ENCODE assay signal across 15 mouse cellular contexts in genomic region chr8:91171605-91172004, GRCm38 (mm10). TPM values are rescaled to one million over a fixed set of nuclear protein-coding genes. Genes with fewer than 3 reads are reported as not detected.
DNase-seq lines count a peak whose midpoint lies in the region; ATAC-seq and TF ChIP-seq lines count a peak whose summit lies in the region.
"Had no signal": no experiment of that assay in that cellular context is flagged by ENCODE, and none has a peak within 500 bp of the region (broad histone marks: within the 10 kb centered on the region; RNA-seq: fewer than 3 reads in every experiment).

No protein-coding gene starts in this region.

- no peak overlapping the region for H3K4me3 ChIP-seq in kidney, postnatal 0 days (replicated peaks; ENCODE audit: low read depth, low read length)
- H3K4me3 ChIP-seq in kidney, embryonic 14.5 days (ENCODE audit: low read length), result no peak overlapping the region
- H3K4me3 ChIP-seq in lung, postnatal 0 days (ENCODE audit: low read depth, low read length), result no peak overlapping the region
- no peak overlapping the region for H3K4me3 ChIP-seq in intestine, embryonic 15.5 days (replicated peaks)
- H3K4me3 ChIP-seq: embryonic facial prominence, embryonic 13.5 days; heart, embryonic 15.5 days; liver, embryonic 13.5 days had no signal

- no peak overlapping the region for H3K4me2 ChIP-seq in kidney, postnatal 0 days (ENCODE audit: low read length)
- no peak overlapping the region for H3K4me2 ChIP-seq in kidney, embryonic 14.5 days (replicated peaks; ENCODE audit: low read depth, low read length)
- H3K4me2 ChIP-seq in lung, postnatal 0 days (replicated peaks; ENCODE audit: low read depth, low read length), result no peak overlapping the region
- H3K4me2 ChIP-seq in intestine, embryonic 15.5 days (replicated peaks), result no peak overlapping the region
- H3K4me2 ChIP-seq: embryonic facial prominence, embryonic 13.5 days; heart, embryonic 15.5 days; liver, embryonic 13.5 days had no signal

- no peaks in the 10 kb centered on the region for H3K9me3 ChIP-seq in kidney, postnatal 0 days (replicated peaks; ENCODE audit: low read length)
- no peaks in the 10 kb centered on the region for H3K9me3 ChIP-seq in kidney, embryonic 14.5 days (ENCODE audit: control insufficient read depth, low read length)
- no peaks in the 10 kb centered on the region for H3K9me3 ChIP-seq in lung, postnatal 0 days (ENCODE audit: low read length)
- no peaks in the 10 kb centered on the region for H3K9me3 ChIP-seq in intestine, embryonic 15.5 days
- H3K9me3 ChIP-seq: embryonic facial prominence, embryonic 13.5 days; heart, embryonic 15.5 days; liver, embryonic 13.5 days had no signal

- H3K36me3 ChIP-seq in kidney, postnatal 0 days (ENCODE audit: insufficient read depth, low read length), result no peaks in the 10 kb centered on the region
- H3K36me3 ChIP-seq in kidney, embryonic 14.5 days (ENCODE audit: control insufficient read depth, insufficient read depth, low read length), result no peaks in the 10 kb centered on the region
- no peaks in the 10 kb centered on the region for H3K36me3 ChIP-seq in lung, postnatal 0 days (ENCODE audit: insufficient read depth, low read length)
- no peaks in the 10 kb centered on the region for H3K36me3 ChIP-seq in intestine, embryonic 15.5 days
- H3K36me3 ChIP-seq: embryonic facial prominence, embryonic 13.5 days; heart, embryonic 15.5 days; liver, embryonic 13.5 days had no signal

- TF ChIP-seq EP300 in lung, postnatal 0 days (IDR thresholded peaks at IDR 0.05), result no peak

- no peak overlapping the region for H3K9ac ChIP-seq in kidney, postnatal 0 days (ENCODE audit: low read depth, low read length)
- no peak overlapping the region for H3K9ac ChIP-seq in kidney, embryonic 14.5 days (ENCODE audit: low read depth, low read length)
- no peak overlapping the region for H3K9ac ChIP-seq in lung, postnatal 0 days (replicated peaks; ENCODE audit: low read depth)
- H3K9ac ChIP-seq in intestine, embryonic 15.5 days, result no peak overlapping the region
- H3K9ac ChIP-seq: embryonic facial prominence, embryonic 13.5 days; heart, embryonic 15.5 days; liver, embryonic 13.5 days had no signal

- H3K27ac ChIP-seq in kidney, postnatal 0 days, result no peak overlapping the region
- no peak overlapping the region for H3K27ac ChIP-seq in kidney, embryonic 14.5 days (ENCODE audit: low read depth, low read length)
- H3K27ac ChIP-seq in lung, postnatal 0 days (ENCODE audit: low read length), result no peak overlapping the region
- no peak overlapping the region for H3K27ac ChIP-seq in intestine, embryonic 15.5 days
- H3K27ac ChIP-seq: embryonic facial prominence, embryonic 13.5 days; gastrocnemius, adult 2 months; heart, embryonic 15.5 days; liver, embryonic 13.5 days had no signal

- DNase-seq in kidney, postnatal 0 days (ENCODE audit: low spot score), result no peak
- peak; percentile 55 for DNase-seq in forelimb bud, embryonic 11.5 days (ENCODE audit: low read depth, low spot score)
- DNase-seq in mesoderm, embryonic 11.5 days (ENCODE audit: low read depth, low spot score), result peak; percentile 56
- peak; percentile 60 for DNase-seq in retina, embryonic 14.5 days (ENCODE audit: low spot score)
- DNase-seq in lung, postnatal 0 days (ENCODE audit: low spot score), result no peak
- DNase-seq in layer of hippocampus, adult 9-11 months, result no peak
- DNase-seq: adrenal gland, adult 2 months; cerebellum, adult 11-12 months; gastrocnemius, adult 2 months; liver, embryonic 13.5 days had no signal

- no peaks in the 10 kb centered on the region for H3K4me1 ChIP-seq in kidney, postnatal 0 days (replicated peaks; ENCODE audit: insufficient read depth, low read length)
- H3K4me1 ChIP-seq in kidney, embryonic 14.5 days (ENCODE audit: control insufficient read depth, insufficient read depth, low read length), result 0 out of 2 replicates have a peak, but pooled peaks cover 3% of the 10 kb centered on the region
- H3K4me1 ChIP-seq in lung, postnatal 0 days (ENCODE audit: insufficient read depth, low read depth, low read length), result no peaks in the 10 kb centered on the region
- H3K4me1 ChIP-seq in intestine, embryonic 15.5 days (replicated peaks), result no peaks in the 10 kb centered on the region; the same call in 1 of the 2 replicates
- H3K4me1 ChIP-seq: heart, embryonic 15.5 days; liver, embryonic 13.5 days had no signal

- H3K27me3 ChIP-seq in kidney, postnatal 0 days (ENCODE audit: insufficient read depth, low read length), result no peaks in the 10 kb centered on the region
- no peaks in the 10 kb centered on the region for H3K27me3 ChIP-seq in kidney, embryonic 14.5 days (ENCODE audit: control insufficient read depth, insufficient read depth, low read length)
- H3K27me3 ChIP-seq in lung, postnatal 0 days (replicated peaks; ENCODE audit: insufficient read depth, low read length), result no peaks in the 10 kb centered on the region
- H3K27me3 ChIP-seq in intestine, embryonic 15.5 days (replicated peaks), result no peaks in the 10 kb centered on the region
- H3K27me3 ChIP-seq: heart, embryonic 15.5 days; liver, embryonic 13.5 days had no signal

- no peak for TF ChIP-seq CTCF in kidney, postnatal 0 days (IDR thresholded peaks at IDR 0.05; ENCODE audit: low read depth)
- TF ChIP-seq CTCF in lung, postnatal 0 days (IDR thresholded peaks at IDR 0.05), result no peak

- ATAC-seq in kidney, postnatal 0 days (replicated peaks; ENCODE audit: low FRiP score, low read depth), result peak; percentile 40
- ATAC-seq in kidney, embryonic 14.5 days (ENCODE audit: low FRiP score, low TSS enrichment), result no peak
- no peak for ATAC-seq in lung, postnatal 0 days
- ATAC-seq in intestine, embryonic 15.5 days, result no peak
- ATAC-seq: intestine, postnatal 0 days had no signal

- WGBS in kidney, postnatal 0 days, result 38% methylated on average over 13 of the region's 13 CpGs
- WGBS in kidney, embryonic 14.5 days, result 35% methylated on average over 13 of the region's 13 CpGs
- WGBS in lung, postnatal 0 days, result 52% methylated on average over 13 of the region's 13 CpGs
- WGBS in intestine, embryonic 15.5 days, result 49% methylated on average over 13 of the region's 13 CpGs

RNA-seq across cellular contexts. Expression of gene Aktip, which starts 28.2 kb away (rescaled TPM):
- polyA plus RNA-seq in kidney, postnatal 0 days (2015; fragmentation: Nextera tagmentation; extraction: Ambion mirVana), result 116 and 122 TPM in 2 replicates
- polyA plus RNA-seq in kidney, embryonic 14.5 days (2014; fragmentation: Nextera tagmentation; extraction: Ambion mirVana), result 60.3 and 69.5 TPM in 2 replicates
- polyA plus RNA-seq in lung, postnatal 0 days (2015; fragmentation: Nextera tagmentation; extraction: Ambion mirVana), result 65.1 and 65.6 TPM in 2 replicates
- 43.0 and 44.9 TPM in 2 replicates for polyA plus RNA-seq in intestine, embryonic 15.5 days (2015; fragmentation: Nextera tagmentation; extraction: Ambion mirVana)

Comparison
In these comparisons a context has a peak if more than half of its experiments do, and no peak if none do; other contexts are left out.
1. DNase-seq: peak in forelimb bud, embryonic 11.5 days (single experiment), mesoderm, embryonic 11.5 days (single experiment) and retina, embryonic 14.5 days (single experiment); none in kidney, postnatal 0 days (single experiment), lung, postnatal 0 days (single experiment) and layer of hippocampus, adult 9-11 months (single experiment).